Mouse (Mus musculus): ENCODE data around the gene Asb13.

GRCm38 (mm10) chr13:3700752-3701151 is 66.9 kb downstream of the Asb13 start:
- TF ChIP-seq CTCF (conservative IDR thresholded peaks at IDR 0.05; ENCODE audit: low read length) (no peak), NANOG (IDR thresholded peaks at IDR 0.05; ENCODE audit: borderline replicate concordance, low read length) (no peak)

Data from E14TG2a.4 (cell line).